ENCODE assay signal across 20 mouse cellular contexts in the genomic region with DNA sequence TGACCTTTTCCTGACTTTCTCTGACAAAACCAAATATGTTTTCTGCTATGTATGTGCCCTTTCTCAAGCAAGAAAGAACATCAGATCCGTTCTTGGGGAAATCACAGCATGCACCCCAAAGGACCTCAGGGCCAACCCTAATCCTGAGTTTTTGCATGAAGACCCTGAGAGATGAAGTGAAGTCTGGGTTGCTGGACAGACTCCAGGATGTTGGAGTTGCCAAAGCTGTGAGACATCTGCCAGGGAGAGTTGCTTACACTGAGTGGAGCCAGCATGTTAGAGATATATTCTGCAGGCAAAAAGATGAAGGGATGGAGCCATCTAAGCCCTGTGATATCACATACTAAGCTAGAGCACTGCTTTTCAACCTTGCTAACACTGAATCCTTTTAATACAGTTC. TPM values are rescaled to one million over a fixed set of nuclear protein-coding genes. Genes with fewer than 3 reads are reported as not detected.
"Had no signal": no experiment of that assay in that cellular context is flagged by ENCODE, and none has a peak within 500 bp of the region (broad histone marks: within the 10 kb centered on the region; RNA-seq: fewer than 3 reads in every experiment).

No protein-coding gene starts in this region.

- H3K9ac ChIP-seq: limb, embryonic 15.5 days; liver, embryonic 12.5 days; neural tube, embryonic 13.5 days had no signal

- H3K27ac ChIP-seq: limb, embryonic 15.5 days; liver, embryonic 12.5 days; midbrain, embryonic 10.5 days; neural tube, embryonic 13.5 days had no signal

- H3K4me1 ChIP-seq: limb, embryonic 15.5 days; liver, embryonic 12.5 days; midbrain, embryonic 10.5 days; neural tube, embryonic 13.5 days had no signal

- H3K27me3 ChIP-seq: limb, embryonic 15.5 days; liver, embryonic 12.5 days; neural tube, embryonic 13.5 days had no signal

- H3K9me3 ChIP-seq: limb, embryonic 15.5 days; liver, embryonic 12.5 days; midbrain, embryonic 10.5 days; neural tube, embryonic 13.5 days had no signal

- DNase-seq: kidney, adult 18-20 months; kidney, postnatal 10 days; kidney, postnatal 4 days; midbrain, embryonic 14.5 days; retina, postnatal 1 day; right cerebral cortex, postnatal 4 days; spleen, adult 18-20 months; thymus, adult 18-20 months; thymus, postnatal 14 days had no signal

- H3K36me3 ChIP-seq: limb, embryonic 15.5 days; liver, embryonic 12.5 days; midbrain, embryonic 10.5 days; neural tube, embryonic 13.5 days had no signal

- H3K4me2 ChIP-seq: limb, embryonic 15.5 days; liver, embryonic 12.5 days; neural tube, embryonic 13.5 days had no signal

- ATAC-seq: liver, embryonic 12.5 days had no signal

- H3K4me3 ChIP-seq: limb, embryonic 15.5 days; liver, embryonic 12.5 days; midbrain, embryonic 10.5 days; neural tube, embryonic 13.5 days had no signal

RNA-seq across cellular contexts. Expression of a gene that starts 34.3 kb away (rescaled TPM):
- total RNA-seq: layer of hippocampus, adult 8-10 months; layer of hippocampus, postnatal 14 days; left cerebral cortex, adult 18-20 months; left cerebral cortex, postnatal 14 days; megakaryocyte, adult 5-6 weeks had no signal
- polyA plus RNA-seq: limb, embryonic 11.5 days; liver, embryonic 16.5 days had no signal
